Mouse (Mus musculus) cerebellum, postnatal 10 days (tissue): ENCODE data around the gene Dpm1.

ENCODE experiments used
- DNase-seq, 2 experiments: peaks; one replicate each; pipeline ENCODE4 v3.0.0; 2021; ENCODE audit warnings: mixed read lengths in 2 of 2

Dpm1 gene

DNA sequence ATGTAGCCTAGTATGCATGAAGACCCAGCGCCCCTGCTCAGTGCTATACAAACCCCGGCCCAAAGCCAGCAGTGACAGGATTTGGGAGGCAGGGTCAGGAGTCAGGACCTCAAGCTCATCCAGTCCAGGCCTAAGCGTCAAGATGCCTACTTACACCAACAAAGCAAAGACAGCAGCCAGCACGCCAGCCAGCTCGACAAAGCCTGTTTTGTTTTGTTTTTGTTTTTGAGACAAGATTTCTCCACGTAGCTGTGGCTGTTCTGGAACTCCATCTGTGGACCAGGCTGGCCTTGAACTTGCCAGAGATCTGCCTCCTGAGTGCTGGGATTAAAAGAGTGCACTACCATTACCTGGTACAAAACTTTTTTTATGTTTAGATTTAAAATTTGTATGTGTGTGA lies 7.1 kb downstream of the Dpm1 start:
- no peak for DNase-seq

DNA sequence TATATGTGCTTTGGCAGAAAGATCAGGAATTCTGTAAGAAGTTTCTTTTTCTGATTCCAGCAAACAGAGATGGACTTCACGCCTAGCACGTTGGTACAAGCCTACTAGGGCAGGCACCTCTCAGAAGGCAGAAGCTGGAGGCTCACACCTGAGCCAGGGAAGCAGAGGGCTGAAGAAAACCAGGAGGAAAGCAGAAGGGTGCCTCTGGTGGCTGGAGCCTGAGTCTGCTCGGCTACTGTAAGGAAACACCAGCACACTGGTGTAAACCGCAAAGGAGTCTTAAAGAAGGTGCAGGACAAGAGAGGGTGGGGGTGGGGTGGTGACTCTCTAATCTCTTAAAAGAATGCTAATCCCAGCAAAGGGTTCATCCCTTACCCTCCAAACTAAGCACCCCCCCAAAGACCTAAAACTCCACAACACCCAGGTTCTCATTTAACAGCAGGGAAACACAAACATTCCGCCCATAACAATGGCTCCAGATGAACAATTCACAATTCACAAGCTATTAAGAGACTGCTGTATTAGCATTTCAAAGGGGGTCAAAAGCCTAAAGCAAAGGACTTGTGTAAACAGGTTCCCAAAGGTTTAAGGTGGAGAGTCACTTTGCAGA lies 16.5 kb downstream of the Dpm1 start:
- DNase-seq: no peak

DNA sequence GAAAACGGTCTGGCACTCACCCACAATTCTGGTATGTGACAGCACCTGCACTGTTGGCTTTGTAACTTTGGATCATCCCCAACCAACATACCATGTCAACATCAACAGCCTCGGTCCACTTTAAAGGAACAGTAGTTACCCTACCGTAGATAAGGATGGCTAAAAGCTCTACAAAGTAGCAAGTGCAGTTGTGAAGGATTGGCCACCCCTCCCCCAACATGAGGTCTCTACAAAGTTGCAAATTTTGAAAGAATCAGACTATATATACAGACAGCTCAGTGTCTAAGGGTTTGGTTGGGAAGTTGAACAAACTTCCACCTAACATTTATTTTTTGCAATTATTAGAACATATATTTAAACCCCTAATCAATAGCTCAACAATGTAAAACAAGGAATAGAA lies 22.5 kb downstream of the Dpm1 start:
- peak in 1 of 2 experiments; percentile 35 for DNase-seq

DNA sequence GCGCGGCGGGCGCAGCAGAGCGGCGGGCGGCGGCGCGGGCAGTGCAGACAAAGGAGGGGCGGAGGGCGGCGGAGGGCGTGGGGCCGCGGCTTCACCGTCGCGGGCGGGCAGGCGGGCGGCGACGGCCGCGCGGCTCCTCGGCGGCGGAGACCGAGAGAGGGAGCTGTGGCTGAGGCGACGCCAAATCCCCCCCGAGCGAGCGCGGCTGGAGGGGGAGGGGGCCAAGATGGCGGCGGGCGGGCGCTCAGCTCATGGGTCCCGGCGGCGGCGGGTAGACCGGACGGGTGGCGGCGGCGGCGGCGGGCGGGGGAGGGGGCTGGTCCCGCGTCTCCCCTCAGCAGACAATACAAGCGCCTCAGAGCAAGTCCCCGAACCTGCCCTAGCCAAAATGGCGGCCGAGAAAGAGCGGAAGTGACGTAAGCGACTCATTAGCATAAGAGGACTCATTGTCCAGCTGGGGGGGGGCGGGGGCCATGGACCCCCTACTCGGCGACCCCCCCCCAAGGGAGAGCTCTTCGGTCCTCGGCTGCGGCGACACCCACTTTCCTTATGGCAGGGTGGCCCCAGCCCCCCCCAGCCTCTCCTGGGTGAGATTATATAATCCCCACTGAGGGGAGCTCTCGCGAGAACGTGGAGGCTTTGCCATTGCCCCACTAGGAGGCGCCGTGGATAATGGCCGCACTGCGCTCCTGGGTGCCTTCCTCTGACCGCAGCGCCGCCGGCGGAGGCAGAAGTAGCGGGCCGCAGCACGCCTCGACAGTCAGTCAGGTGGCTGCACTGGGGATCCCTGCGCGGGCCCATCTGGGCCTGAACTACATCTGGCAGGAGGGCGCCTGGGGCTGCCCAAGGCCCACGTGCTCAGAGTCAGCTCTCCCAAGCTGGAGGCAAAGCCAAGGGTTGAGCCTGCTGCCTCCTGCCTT lies 23.4 kb downstream of the Dpm1 start, which contains the start of gene Adnp:
TSS of gene Adnp (minus strand) at position 388 of the 920 bp plus-strand sequence.
- DNase-seq: peak; percentile 96 to 97

DNA sequence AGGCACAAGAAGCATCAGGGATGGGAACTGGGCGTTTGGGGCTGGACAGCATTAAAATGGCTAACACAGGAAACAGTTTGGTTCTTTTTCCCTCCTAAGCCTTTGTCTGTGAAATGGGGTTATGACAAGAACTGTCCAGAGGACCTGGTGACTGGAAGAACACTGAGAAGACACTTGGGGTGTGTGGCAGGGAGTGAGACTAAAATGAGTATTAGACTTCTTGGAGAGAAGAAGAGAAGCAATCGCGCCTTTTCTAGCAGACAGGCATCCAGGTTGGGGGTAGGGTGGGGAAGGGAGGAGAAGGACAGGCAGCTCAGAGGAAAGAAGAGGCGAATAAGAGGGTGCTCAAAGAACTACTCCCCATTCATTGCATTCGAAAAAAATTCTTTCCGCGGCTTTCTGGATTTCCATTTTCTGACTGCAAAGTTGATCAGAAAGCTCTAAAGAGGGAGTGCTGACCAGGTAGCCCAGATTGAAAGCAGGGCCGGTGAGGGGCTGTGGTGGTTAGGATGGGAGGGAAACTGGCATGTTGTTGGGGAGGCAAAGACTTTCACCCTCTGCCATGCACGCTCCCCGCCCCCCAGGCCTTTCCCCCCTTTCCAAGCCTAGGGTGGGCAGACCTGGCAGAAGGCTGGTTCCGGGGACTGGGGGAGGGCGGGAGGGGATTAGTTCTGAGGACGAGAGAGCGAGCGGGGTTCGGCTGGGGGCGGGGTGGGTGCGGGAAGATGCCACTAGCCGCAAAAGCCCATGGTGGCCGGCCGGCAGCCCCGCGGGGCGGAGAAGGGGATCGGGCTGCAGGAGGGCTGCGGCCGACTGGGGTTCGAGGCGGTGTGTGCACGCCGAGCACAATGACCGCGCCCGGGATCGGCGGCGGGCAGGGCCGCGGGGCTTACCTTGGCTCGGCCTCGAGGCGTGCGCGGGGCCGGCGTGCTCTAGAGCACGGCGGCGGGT lies 24.4 kb downstream of the Dpm1 start:
- DNase-seq: peak; percentile 67 to 70

DNA sequence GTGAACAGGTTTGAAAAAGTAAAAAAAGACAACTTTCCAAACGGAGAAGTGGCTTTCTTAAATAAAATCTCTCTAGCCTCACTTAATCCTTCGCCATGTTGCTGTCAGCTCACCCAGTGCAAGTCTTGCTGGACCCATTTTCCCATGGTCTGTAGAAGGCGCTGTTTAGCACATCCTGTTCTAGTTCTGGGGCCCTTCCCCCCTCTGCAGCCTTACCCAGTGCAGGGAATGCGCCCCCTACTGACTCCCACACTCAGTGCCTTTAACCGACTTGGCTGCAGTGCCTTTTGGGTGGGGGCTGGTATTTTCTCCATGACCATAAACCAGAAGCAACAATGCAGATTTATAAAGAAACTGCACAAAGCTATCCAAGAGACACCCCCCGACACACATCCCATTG lies 25.1 kb downstream of the Dpm1 start:
- DNase-seq: peak; percentile 97 to 98

DNA sequence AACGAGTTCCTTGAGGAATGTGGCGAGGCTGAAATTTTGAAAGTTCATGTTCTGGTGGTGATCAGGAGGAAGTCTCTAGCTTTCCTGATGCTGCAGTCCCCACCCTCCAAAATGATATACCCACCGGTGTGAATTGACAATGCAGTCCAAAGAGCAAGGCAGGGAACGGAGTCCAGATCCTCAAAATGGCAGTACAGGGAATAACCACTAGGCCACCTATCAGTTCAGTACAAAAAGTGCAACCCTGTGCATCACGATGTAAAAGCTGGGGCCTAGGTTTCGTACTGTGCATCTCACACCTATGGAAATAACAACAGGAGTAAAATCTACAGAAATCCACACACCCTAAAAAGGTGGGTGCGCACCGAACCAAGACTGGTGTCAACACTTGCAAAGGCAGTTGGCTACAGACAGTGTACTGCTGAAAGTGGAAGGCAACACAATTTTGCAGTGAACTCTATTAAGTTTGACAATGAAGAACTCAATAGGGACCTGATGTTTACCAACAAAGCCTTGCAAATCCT lies 25.9 kb downstream of the Dpm1 start:
- DNase-seq: no peak

DNA sequence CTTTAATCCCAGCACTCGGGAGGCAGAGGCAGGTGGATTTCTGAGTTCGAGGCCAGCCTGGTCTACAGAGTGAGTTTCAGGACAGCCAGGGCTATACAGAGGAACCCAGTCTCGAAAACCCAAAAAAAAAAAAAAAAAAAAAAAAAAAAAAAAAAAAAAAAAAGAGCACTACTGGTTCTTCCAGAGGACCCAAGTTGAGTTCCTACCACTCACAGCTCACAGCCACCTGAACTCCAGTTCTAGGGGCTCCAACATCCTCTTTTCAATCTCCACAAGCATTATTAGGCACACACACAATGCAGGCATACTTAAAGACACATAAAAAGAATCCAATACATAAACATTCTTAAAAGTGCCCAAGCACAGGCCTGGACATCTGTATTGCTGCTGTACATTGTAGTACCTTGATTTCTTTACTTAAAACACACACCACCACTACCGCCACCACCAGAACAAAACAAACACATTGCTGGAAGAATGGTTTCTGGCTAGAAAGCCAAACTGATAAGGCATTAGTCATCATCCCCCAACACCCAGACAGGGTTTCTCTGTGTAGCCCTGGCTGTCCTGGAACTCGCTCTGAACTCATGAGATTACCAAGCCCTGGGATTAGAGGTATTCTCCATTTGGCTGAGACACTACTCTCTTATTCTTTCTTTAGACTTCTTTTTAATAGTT lies 30.2 kb downstream of the Dpm1 start:
- DNase-seq: no peak

DNA sequence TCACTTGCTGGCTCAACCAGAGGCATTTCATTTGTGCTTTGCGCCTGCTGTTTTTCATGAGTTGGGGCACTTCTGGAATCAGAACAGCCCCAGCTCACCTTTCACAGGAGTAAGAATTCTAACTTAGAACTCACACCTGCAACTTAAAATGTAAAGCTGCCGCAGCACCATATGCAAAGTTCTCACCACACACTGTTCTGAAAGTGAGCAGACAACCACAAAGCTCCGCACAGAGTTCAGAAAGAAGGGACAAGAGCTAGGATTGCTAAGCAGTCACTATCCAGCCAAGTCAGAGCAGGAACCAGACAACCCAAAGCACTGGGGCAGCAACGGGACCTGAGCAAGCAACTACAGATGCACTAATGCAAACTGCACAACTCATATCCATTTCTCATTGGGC lies 30.9 kb downstream of the Dpm1 start:
- DNase-seq: no peak

DNA sequence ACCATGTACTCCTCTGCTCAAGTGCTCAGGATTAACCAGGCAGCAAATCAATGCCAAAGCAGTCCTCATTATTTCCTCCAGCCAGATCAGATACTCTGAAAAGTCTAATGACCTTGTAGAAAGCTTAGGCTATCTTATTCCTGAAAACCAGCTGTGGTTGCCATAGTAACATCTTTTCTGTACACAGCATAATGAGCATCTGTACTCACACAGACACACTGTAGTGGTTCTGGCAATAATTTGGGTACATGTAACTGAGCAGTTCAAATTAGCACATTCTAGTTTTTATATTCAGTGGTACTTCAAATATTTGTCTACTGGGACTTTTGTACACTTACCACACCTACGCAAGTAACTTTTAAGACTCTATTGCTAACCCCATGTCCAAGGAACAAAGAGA lies 32.0 kb downstream of the Dpm1 start:
- DNase-seq: no peak

DNA sequence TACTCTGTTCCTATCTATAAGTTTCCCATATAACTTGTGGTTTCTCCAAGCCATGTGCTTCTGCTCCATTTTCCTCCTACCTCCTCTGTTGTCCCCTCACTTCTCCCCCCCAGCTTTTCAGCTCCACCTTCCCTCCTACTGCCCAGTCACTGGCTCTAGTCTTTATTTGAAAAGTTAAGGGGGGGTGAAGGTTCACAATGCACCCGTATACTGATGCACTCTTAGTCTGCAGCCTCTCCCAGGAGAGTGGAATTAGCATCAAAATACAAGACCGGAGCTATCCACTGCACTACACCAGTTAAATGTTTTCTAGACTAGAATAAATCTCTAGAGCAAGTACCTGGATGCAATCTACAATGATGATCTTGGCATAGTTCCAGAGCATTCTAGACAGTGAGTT lies 34.7 kb downstream of the Dpm1 start:
- DNase-seq: no peak

DNA sequence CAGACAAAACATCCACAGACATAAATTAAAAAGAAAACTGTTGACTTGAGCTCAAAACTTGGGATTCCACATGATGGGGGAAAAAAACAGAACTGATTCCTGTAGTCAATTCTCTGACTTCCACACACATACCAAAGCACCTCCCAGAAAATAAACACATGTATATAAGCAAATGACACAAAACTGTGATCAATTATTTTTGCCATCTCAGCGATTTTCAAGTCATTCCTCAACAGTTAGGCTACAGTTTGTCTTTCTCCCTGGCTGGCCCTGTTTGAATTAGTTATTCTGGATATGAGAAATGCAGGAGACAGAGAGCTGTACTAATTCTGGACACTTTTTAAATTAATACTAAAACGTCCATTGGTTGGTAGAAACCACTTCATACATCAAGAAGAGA lies 36.7 kb downstream of the Dpm1 start:
- no peak for DNase-seq

DNA sequence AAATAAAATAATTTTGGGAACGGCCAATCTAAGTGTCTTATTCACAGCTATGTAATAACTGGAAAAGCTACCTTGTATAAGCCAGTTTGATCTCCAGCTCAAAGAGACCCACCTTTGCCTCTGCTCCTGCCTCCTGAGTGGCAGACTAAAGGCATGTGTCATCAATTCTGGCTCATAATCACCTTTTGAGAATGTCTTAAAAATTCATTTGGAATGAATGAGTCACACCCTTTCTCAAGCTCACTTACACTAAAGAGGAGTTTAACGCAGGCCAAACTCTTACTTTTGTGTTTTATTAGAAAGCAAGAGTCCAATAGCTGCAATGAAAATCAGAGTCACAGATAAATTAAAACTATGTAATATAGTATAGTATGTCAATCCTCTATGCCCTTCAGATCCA lies 38.5 kb downstream of the Dpm1 start:
- DNase-seq: no peak

DNA sequence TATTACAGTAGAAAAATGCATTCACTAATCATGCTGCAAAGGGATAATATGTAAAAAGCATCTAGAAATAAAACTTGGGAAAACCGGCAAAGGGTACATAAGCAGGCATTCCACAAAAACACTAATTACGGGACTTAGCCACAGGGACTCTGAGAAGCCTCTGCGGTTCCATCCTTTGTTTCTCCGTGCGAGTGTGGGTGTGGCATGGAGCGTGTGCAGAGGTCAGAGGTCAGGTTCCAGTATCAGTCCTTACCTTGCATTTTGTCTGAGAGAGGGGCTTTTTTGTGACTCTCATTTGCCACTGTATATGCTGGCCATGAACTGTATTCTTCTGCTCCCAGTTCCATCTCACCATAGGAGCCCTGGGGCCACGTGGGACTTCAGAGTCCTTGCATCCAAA lies 54.4 kb downstream of the Dpm1 start:
- DNase-seq: no peak

DNA sequence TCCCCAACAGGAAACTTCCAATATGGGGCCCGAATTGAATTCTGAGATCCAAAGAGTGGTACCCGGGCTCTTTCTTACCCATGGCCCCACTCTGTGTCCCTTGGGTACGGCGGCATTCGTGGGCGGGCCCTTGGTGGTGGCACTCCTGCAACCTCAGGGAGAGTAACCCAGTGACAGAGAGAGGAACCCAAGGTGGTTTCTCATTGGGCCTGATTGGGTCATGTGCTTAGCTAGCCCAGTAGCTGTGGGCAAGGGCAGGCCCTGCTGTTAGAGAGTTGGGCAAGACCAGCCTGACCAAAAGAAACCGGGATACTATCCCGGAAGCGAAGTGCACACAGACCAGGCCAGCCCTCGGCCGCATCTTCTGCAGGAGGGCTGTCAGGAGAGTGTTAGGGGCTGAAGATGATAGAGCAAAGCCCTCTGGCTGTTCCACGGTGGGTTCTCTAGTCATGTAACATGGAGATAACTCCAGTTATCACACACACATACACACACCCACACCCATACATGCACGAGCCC lies 60.2 kb downstream of the Dpm1 start:
- peak; percentile 25 to 34 for DNase-seq

DNA sequence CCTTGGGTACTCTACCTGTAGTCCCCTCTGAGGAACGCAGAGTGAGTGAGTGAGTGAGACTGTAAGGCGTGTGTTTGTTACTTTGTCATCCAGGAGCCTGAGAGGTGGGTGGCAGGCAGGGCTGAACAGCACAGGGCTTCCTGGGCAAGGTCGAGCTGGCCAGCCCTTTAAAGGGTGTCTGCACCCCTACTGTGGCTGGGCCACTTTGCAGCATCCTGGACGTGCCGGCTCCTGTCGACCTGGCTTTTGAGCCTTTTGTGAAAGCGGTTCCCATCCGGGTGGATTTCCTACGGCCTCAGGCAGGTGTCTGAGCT lies 60.6 kb downstream of the Dpm1 start:
- DNase-seq: no peak

DNA sequence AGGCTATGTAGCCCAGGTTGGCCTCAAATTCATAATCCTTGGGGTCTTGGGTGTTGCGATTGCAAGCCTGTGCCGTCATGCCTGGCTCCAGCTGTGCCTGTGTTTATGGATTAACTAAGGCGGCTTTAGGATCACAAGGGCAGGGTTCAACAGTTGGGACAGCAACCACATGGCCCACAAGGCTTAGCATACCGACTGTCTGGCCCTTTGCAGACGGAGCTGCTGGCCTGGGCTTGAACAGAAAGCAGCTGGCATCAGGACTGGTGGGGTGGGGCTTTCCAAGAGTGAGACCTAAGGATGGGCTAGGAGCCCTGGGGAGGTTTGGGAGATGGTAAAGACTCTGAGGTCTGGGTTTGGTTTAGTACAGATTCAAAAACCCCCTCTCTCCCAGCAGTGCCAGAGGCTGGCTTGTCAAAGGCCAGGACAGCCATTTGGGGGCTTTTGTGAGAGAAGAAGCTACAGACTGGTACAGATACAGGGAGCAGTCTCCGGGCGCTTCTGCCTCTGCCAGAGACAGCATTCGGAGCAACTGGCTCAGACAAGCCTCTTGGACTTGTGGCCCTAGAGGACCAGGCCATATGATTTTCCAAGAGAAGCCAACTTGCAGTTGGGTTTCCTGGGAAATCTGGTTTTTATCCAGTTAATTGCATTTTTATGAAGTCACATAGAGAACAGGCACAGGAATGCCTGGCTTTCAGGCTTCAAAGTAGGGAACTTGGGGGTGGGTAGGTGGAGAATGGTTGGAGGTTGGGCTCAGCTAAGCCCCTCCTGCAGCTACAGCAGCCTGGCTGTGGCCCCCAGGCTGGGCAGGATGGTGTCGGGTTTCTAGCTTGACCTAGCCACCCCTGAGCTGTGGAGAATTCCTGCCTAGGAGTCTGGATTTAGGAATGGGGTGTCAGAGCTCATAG lies 61.2 kb downstream of the Dpm1 start:
- peak; percentile 36 to 46 for DNase-seq

DNA sequence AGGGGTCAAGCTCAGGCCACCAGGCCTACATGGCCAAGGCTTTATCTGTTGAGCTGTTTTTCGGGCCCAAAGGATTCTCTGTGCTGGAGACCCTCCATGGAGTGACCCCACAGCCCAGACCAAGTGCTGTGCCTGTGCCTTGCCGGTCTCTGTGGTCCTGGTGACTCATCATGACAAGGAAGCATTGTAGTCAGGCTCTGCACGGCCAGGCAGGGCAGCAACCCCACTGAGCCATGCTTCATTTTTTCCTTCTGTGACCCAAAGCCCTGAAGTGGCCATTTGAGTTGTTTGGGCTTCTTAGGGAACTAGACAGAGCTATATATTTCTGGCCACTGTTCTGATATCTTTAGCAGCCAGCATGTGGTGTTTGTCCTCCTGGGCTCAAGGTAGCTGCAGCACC lies 62.6 kb downstream of the Dpm1 start:
- DNase-seq: no peak

DNA sequence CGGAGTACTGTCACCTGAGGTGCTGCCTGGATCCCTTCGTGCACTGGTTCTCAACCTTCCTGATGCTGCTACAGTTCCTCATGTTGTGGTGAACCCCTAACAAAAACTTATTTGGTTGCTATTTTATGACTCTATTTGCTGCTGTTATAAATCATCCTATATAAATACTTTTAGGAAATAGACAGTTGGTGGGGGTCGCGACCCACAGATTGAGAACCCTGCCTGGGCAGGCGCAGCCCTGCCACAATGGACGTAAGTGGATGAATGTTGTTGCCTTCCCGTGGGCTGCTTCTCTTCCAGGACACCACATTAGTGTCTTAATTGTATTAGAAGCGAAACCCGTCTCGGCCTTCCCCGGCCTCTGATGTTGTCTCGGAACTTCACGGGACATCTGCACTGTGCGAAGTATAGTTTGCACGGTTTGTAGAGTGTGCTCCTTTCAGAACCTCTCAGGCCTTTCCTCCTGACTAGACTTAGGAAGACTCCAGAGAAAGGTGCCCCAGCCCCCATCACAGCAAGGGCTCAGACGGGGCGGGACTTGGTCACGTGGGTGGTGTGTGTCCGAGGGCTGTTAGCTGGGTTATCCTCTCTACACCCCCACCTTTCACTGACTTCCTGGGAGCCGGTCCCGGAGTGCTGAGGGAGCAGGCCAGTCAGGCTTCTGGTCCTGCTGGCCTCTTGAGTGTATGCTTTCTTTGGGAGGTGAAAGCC lies 63.5 kb downstream of the Dpm1 start:
- no peak for DNase-seq

DNA sequence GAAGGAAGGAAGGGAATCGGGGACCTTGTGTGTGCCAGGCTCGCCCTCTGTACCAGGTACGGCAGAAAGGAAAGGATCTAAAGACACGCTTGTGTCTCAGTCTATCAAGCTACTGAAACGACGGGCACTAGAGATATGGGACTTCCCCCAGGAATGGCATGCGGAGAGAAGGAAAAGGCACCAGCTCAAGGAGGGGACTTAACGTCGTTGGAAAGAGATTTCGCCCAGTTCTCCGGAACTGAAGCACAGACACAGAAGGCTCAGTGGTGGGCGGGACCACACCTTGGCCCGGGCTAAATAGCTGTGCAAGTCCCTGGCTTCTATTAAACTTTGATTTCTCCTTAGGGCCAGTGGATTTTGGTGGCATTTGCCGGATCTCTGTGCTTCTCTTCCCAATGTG lies 68.4 kb downstream of the Dpm1 start:
- DNase-seq: no peak
